Mouse (Mus musculus): ENCODE data around the gene Atp1a4. TPM values are rescaled to one million over a fixed set of nuclear protein-coding genes. Genes with fewer than 3 reads are reported as not detected.

Gene Atp1a4
- polyA plus RNA-seq, 1 experiment: 331 TPM

DNA sequence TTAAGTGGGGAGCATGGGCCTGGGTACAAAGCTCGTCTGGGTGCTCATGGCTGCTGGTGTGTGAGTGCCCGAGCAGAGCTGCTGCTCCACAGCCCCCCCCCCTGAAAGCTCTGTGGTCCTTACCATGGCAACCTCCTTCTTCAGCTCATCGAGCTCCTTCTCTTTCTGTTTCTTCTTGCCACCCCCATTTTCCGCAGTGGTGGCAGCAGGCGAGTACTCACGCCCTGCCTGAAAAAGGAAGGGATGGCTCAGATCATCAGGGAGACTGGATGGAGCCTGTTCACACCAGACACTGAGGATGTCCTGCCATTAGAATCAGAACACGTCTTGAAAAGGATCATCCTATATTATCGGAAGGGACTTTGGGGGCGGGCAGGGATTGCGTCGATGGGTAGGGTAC lies 35.2 kb upstream of the Atp1a4 start:
- no peaks in the 10 kb centered on the region for H3K36me3 ChIP-seq (ENCODE audit: control insufficient read depth, insufficient read depth, low read length)
- no peak overlapping the region for H3K27ac ChIP-seq (ENCODE audit: control insufficient read depth, insufficient read depth, low read depth, low read length)
- no peak for TF ChIP-seq POLR2A (IDR thresholded peaks at IDR 0.05; ENCODE audit: control insufficient read depth, low read depth, low read length)
- TF ChIP-seq CTCF (IDR thresholded peaks at IDR 0.05; ENCODE audit: control insufficient read depth, insufficient read depth, insufficient replicate concordance, low read depth, low read length): no peak
- no peak overlapping the region for H3K4me3 ChIP-seq (ENCODE audit: control insufficient read depth, low read depth, low read length)
- no peaks in the 10 kb centered on the region for H3K27me3 ChIP-seq (ENCODE audit: control insufficient read depth, insufficient read depth, low read length)
- no peaks in the 10 kb centered on the region; the same call in 1 of the 2 replicates for H3K4me1 ChIP-seq (ENCODE audit: control insufficient read depth, insufficient read depth, low read length)

DNA sequence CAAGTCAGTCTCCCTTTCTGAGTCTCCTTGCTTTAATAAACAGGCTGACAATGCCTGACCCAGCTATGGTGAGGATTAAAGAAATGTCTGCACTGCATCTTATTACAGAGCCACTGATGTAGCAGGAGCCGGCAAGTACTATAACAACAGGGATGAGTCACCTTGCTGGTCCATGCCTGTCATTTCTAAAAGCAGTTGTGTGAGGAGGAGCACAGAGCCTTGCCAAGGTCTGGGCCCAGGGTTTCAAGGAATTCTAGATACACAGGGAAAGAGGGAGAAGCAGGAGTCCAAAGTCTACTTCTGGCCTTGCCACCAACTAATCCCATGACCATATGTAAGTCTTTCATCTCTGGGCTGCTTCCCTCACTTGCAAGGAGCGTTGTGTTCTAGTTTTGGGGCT lies 34.7 kb upstream of the Atp1a4 start:
- H3K27ac ChIP-seq (ENCODE audit: control insufficient read depth, insufficient read depth, low read depth, low read length): no peak overlapping the region
- H3K4me3 ChIP-seq (ENCODE audit: control insufficient read depth, low read depth, low read length): no peak overlapping the region
- TF ChIP-seq CTCF (IDR thresholded peaks at IDR 0.05; ENCODE audit: control insufficient read depth, insufficient read depth, insufficient replicate concordance, low read depth, low read length): no peak
- TF ChIP-seq POLR2A (IDR thresholded peaks at IDR 0.05; ENCODE audit: control insufficient read depth, low read depth, low read length): no peak

GRCm38 (mm10) chr1:172289617-172289946 lies 31.4 kb upstream of the Atp1a4 start:
- H3K36me3 ChIP-seq (ENCODE audit: control insufficient read depth, insufficient read depth, low read length): no peaks in the 10 kb centered on the region
- H3K4me3 ChIP-seq (ENCODE audit: control insufficient read depth, low read depth, low read length): no peak overlapping the region
- no peaks in the 10 kb centered on the region for H3K27me3 ChIP-seq (ENCODE audit: control insufficient read depth, insufficient read depth, low read length)
- H3K4me1 ChIP-seq (ENCODE audit: control insufficient read depth, insufficient read depth, low read length): no peaks in the 10 kb centered on the region
- TF ChIP-seq CTCF (IDR thresholded peaks at IDR 0.05; ENCODE audit: control insufficient read depth, insufficient read depth, insufficient replicate concordance, low read depth, low read length) (no peak), POLR2A (IDR thresholded peaks at IDR 0.05; ENCODE audit: control insufficient read depth, low read depth, low read length) (no peak)
- H3K27ac ChIP-seq (ENCODE audit: control insufficient read depth, insufficient read depth, low read depth, low read length): no peak overlapping the region

More for the DNA sequence above, 34.7 kb upstream of the Atp1a4 start:
- H3K36me3 ChIP-seq (ENCODE audit: control insufficient read depth, insufficient read depth, low read length): no peaks in the 10 kb centered on the region
- no peaks in the 10 kb centered on the region for H3K4me1 ChIP-seq (ENCODE audit: control insufficient read depth, insufficient read depth, low read length)
- H3K27me3 ChIP-seq (ENCODE audit: control insufficient read depth, insufficient read depth, low read length): no peaks in the 10 kb centered on the region

DNA sequence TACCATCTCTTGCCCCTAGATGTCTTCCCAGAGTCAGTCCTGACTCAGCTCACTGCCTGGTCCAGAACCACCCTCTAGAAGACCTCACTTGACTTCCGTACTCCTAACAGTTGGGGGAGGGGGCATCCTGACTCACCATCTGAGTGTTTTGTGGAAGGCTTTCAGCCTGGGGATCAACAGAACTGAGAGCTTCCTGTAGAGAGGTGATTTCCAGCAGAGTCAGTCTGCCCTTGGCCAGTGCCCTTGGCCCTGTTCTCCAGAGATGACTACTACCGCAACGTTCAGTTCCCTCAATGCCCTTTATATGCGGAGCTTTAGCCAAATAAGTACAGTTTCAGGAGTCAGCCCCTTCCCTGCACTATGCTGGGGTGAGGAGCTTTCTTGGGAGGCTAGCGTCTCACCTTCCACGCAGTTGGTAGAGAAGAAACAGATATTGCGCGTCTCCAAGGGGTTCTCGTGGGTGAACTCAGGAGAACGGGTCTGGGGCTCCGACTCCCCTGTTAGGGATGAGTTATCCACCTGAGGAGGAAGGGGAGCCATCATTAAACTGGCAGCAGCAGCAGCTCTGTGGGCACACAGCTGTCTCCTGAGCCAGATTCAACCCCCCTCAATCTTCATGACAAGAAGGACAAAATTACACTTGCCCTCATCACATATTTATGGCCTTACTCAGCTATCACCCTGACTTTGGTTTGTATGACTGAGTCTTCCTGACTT lies 30.8 kb upstream of the Atp1a4 start:
- H3K27me3 ChIP-seq (ENCODE audit: control insufficient read depth, insufficient read depth, low read length): no peaks in the 10 kb centered on the region
- no peak overlapping the region for H3K27ac ChIP-seq (ENCODE audit: control insufficient read depth, insufficient read depth, low read depth, low read length)
- TF ChIP-seq POLR2A (IDR thresholded peaks at IDR 0.05; ENCODE audit: control insufficient read depth, low read depth, low read length): no peak
- TF ChIP-seq CTCF (IDR thresholded peaks at IDR 0.05; ENCODE audit: control insufficient read depth, insufficient read depth, insufficient replicate concordance, low read depth, low read length): no peak
- no peaks in the 10 kb centered on the region for H3K36me3 ChIP-seq (ENCODE audit: control insufficient read depth, insufficient read depth, low read length)
- H3K4me3 ChIP-seq (ENCODE audit: control insufficient read depth, low read depth, low read length): no peak overlapping the region
- H3K4me1 ChIP-seq (ENCODE audit: control insufficient read depth, insufficient read depth, low read length): no peaks in the 10 kb centered on the region

- no peaks in the 10 kb centered on the region; the same call in 1 of the 2 replicates for H3K4me1 ChIP-seq (ENCODE audit: control insufficient read depth, insufficient read depth, low read length)
Observed at GRCm38 (mm10) chr1:172286740-172287139, 28.5 kb upstream of the Atp1a4 start.

DNA sequence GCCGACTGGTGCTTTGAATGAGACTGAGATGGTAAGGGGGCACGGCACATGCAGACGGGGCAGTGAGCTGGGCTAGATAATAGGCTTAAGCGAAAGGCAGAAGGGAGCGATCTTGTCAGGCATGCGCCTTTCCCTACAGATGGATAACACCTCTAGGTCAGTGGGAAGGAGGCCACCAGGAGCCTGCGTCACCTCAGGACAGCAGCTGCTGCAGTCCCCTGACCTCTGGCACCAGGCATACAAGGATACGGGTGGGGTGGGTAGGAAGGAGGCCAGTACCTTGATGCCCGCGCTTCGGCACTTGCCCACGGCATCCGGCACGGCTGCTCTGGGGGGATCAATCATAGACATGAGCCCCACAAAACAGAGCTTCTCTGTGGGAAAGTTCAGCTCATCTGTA lies 26.0 kb upstream of the Atp1a4 start:
- Histone ChIP-seq H3K27ac (ENCODE audit: control insufficient read depth, insufficient read depth, low read depth, low read length) (0 out of 2 replicates have a peak overlapping the region, but pooled peaks have one; percentile 5), H3K27me3 (ENCODE audit: control insufficient read depth, insufficient read depth, low read length) (no peaks in the 10 kb centered on the region), H3K36me3 (ENCODE audit: control insufficient read depth, insufficient read depth, low read length) (no peaks in the 10 kb centered on the region), H3K4me1 (ENCODE audit: control insufficient read depth, insufficient read depth, low read length) (peaks cover 2% of the 10 kb centered on the region; the same call in 1 of the 2 replicates), H3K4me3 (ENCODE audit: control insufficient read depth, low read depth, low read length) (no peak overlapping the region)
- TF ChIP-seq CTCF (IDR thresholded peaks at IDR 0.05; ENCODE audit: control insufficient read depth, insufficient read depth, insufficient replicate concordance, low read depth, low read length): no peak
- TF ChIP-seq POLR2A (IDR thresholded peaks at IDR 0.05; ENCODE audit: control insufficient read depth, low read depth, low read length): no peak

More at GRCm38 (mm10) chr1:172286740-172287139, 28.5 kb upstream of the Atp1a4 start:
- no peak overlapping the region for H3K4me3 ChIP-seq (ENCODE audit: control insufficient read depth, low read depth, low read length)
- H3K27ac ChIP-seq (ENCODE audit: control insufficient read depth, insufficient read depth, low read depth, low read length): no peak overlapping the region
- no peaks in the 10 kb centered on the region for H3K27me3 ChIP-seq (ENCODE audit: control insufficient read depth, insufficient read depth, low read length)
- TF ChIP-seq POLR2A (IDR thresholded peaks at IDR 0.05; ENCODE audit: control insufficient read depth, low read depth, low read length) (no peak), CTCF (IDR thresholded peaks at IDR 0.05; ENCODE audit: control insufficient read depth, insufficient read depth, insufficient replicate concordance, low read depth, low read length) (no peak)
- H3K36me3 ChIP-seq (ENCODE audit: control insufficient read depth, insufficient read depth, low read length): no peaks in the 10 kb centered on the region

GRCm38 (mm10) chr1:172283073-172283472 lies 24.9 kb upstream of the Atp1a4 start:
- TF ChIP-seq CTCF (IDR thresholded peaks at IDR 0.05; ENCODE audit: control insufficient read depth, insufficient read depth, insufficient replicate concordance, low read depth, low read length) (no peak), POLR2A (IDR thresholded peaks at IDR 0.05; ENCODE audit: control insufficient read depth, low read depth, low read length) (no peak)
- no peaks in the 10 kb centered on the region for H3K36me3 ChIP-seq (ENCODE audit: control insufficient read depth, insufficient read depth, low read length)
- H3K4me3 ChIP-seq (ENCODE audit: control insufficient read depth, low read depth, low read length): no peak overlapping the region
- H3K27me3 ChIP-seq (ENCODE audit: control insufficient read depth, insufficient read depth, low read length): no peaks in the 10 kb centered on the region
- peak overlapping the region; percentile 40; the same call in 1 of the 2 replicates for H3K27ac ChIP-seq (ENCODE audit: control insufficient read depth, insufficient read depth, low read depth, low read length)
- peaks cover 2% of the 10 kb centered on the region; the same call in 1 of the 2 replicates for H3K4me1 ChIP-seq (ENCODE audit: control insufficient read depth, insufficient read depth, low read length)

All from testis, adult 2 months (tissue).